Mouse (Mus musculus) brain, embryonic 14.5 days (tissue): Measurements from ENCODE around the gene Gm43064.

ENCODE experiments used
- CTCF ChIP-seq: fragments of 200-500 bp; IDR thresholded peaks from 2 replicates; pipeline ENCODE4 v1.5.1; 2012; ENCODE audit warnings: inconsistent platforms, mild to moderate bottlenecking, moderate library complexity, borderline replicate concordance; ENCODE audit not compliant: insufficient read depth, insufficient read length; ENCODE audit errors: extremely low read depth
- POLR2A ChIP-seq: fragments of 200-500 bp; IDR thresholded peaks from 2 replicates; pipeline ENCODE4 v1.6.1; 2012; ENCODE audit warnings: mild to moderate bottlenecking, inconsistent platforms, borderline replicate concordance; ENCODE audit not compliant: poor library complexity, insufficient read depth, insufficient read length, severe bottlenecking; ENCODE audit errors: extremely low read depth

DNA sequence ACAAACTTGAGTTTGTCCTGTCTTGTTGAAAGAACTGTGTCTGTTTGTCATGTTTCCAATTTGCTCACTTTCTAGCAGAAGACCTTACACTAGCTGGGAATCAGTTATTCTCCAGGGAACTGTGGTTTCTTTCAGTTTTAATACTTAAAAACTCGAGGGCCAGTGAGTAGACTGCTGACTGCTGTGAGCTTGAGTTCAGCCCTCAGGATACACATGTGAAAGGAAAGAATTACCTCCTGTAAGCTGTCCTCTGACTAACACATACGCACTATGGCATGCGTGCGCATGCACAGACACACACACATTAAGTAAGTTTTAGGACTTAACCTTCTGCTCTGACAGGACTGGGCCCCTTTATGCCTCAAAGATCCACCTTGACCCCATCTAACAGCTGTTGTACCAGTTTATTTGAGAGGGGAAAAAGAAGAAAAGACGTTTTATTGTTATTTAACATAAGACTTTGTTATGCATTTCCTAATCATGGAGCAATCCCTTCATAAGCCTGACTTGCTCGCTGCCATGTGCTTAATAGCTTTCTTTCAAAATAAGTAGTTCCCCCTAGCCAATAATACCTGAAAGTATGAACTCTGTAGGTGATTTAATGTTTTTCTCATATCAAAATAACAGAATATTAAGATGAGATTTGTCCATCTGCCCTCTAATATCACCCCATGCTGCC, 26.0 kb downstream of the Gm43064 start:
- no peak for TF ChIP-seq CTCF
- TF ChIP-seq POLR2A: no peak
